Mouse (Mus musculus) heart, embryonic 11.5 days (tissue): ENCODE results near the gene Cd4. TPM values are rescaled to one million over a fixed set of nuclear protein-coding genes. Genes with fewer than 3 reads are reported as not detected.
A peak's percentile ranks its signal among the peaks of the same experiment; 100 is the strongest.

Experiments
- ATAC-seq: fragments of 200-750 bp; cut with Nextera tagmentation; replicated peaks from 2 replicates; pipeline ENCODE4 v1.8.0; 2017; ENCODE audit warnings: moderate library complexity; ENCODE audit not compliant: insufficient number of reproducible peaks, low FRiP score, low TSS enrichment
- H3K27ac ChIP-seq: fragments of 300-500 bp; sonication (generic); 2 replicates; pipeline ENCODE4 v1.5.1; 2014; ENCODE audit warnings: mild to moderate bottlenecking, low read depth, low read length
- H3K27me3 ChIP-seq: fragments of 300-500 bp; sonication (generic); 2 replicates; pipeline ENCODE4 v1.6.1; 2014; ENCODE audit warnings: mild to moderate bottlenecking, low read length, mixed read lengths; ENCODE audit not compliant: control insufficient read depth, insufficient read depth
- H3K36me3 ChIP-seq: fragments of 300-500 bp; sonication (generic); 2 replicates; pipeline ENCODE4 v1.6.1; 2014; ENCODE audit warnings: mild to moderate bottlenecking, low read length, moderate library complexity, mixed read lengths; ENCODE audit not compliant: control insufficient read depth, insufficient read depth
- H3K4me1 ChIP-seq: fragments of 300-500 bp; sonication (generic); 2 replicates; pipeline ENCODE4 v1.6.1; 2014; ENCODE audit warnings: low read length; ENCODE audit not compliant: control insufficient read depth, insufficient read depth
- H3K4me2 ChIP-seq: fragments of 300-500 bp; sonication (generic); 2 replicates; pipeline ENCODE4 v1.6.1; 2014; ENCODE audit warnings: mild to moderate bottlenecking, moderate library complexity
- H3K4me3 ChIP-seq: fragments of 300-500 bp; sonication (generic); 2 replicates; pipeline ENCODE4 v1.5.1; 2014; ENCODE audit warnings: low read depth, low read length
- H3K9ac ChIP-seq: fragments of 300-500 bp; sonication (generic); 2 replicates; pipeline ENCODE4 v1.6.1; 2014; ENCODE audit warnings: mild to moderate bottlenecking, low read depth, low read length, moderate library complexity
- H3K9me3 ChIP-seq: fragments of 300-500 bp; sonication (generic); replicated peaks from 2 replicates; pipeline ENCODE4 v1.6.1; 2016; ENCODE audit warnings: low read length; ENCODE audit not compliant: control insufficient read depth
- WGBS: fragments of 180-500 bp; shearing (Covaris S2); extraction: QIAGEN DNeasy Blood & Tissue Kit; methylation state at CpG from one replicate; pipeline ENCODE4 v1.1.7; 2014; ENCODE audit not compliant: insufficient replicate concordance; 5-methylcytosine and 5-hydroxymethylcytosine counted together
- polyA plus RNA-seq: library from polyadenylated mRNA; unstranded; fragments of >200 nt; fragmentation: Nextera tagmentation; extraction: Ambion mirVana; gene quantifications from 2 replicates; pipeline ENCODE4 v1.2.1, GENCODE M21; 2014

The Cd4 gene
- polyA plus RNA-seq, 1 experiment from 2014 or later: not detected

DNA sequence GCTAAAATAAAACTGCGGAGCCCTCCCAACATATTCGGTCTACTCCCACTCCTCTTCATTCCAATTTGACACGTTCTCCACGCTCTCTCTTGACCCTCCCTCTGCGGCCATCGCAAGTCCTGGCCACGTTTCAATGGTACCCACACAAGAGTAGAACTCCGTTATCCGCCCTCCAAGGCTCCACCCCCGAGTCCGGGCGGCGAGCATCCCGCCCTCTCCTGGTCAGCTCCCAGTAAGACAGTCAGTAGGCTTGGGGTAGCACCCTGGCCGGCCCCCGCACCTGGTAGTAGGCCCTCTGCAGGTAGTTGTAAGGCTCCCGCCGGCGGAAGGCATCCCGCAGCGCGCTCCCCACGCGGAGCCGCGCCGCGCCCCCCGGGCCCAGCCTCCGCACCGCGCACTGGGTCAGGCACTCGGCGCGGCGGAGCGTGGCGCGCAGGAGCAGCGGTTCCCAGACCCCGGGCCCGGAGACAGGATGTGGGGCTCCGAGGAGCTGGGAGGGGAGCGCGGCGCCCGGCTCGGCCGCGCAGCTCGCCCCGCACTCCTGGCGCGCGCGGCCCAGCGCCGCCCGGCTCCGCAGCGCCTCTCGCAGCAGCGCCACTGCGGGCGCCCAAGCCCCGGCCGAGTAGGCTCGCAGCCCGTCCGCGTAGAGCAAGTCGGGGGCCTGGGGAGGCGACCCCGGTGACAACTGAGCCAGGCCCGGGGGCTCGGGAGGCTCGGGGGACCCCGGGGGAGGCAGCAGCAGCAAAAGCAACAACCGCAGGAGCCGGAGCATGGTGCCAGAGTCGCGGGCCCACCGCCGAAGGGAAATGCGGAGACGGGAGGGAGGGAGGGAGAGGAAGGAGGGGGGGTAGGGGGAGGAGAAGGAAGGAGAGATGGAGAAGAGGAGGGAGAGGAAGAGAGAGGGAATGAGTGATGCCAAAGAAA is 30.8 kb downstream of the Cd4 start, which contains the start of gene P3h3:
Gene P3h3 (minus strand): TSS at position 837 of the 924 bp plus-strand sequence.
- Histone ChIP-seq H3K27me3 (peaks cover 27% of the 10 kb centered on the region), H3K36me3 (no peaks in the 10 kb centered on the region), H3K4me2 (peak within 1 kb of the TSS; percentile 92), H3K4me1 (peaks cover 18% of the 10 kb centered on the region), H3K9me3 (no peaks in the 10 kb centered on the region), H3K9ac (peak within 1 kb of the TSS; percentile 94), H3K27ac (peak within 1 kb of the TSS; percentile 85), H3K4me3 (peak within 1 kb of the TSS; percentile 77)
- peak; percentile 76 for ATAC-seq
- under 1% methylated on average over 69 of the region's 86 CpGs for WGBS

GRCm38 (mm10) chr6:124856321-124856720 is 31.7 kb downstream of the Cd4 start:
- Histone ChIP-seq H3K9me3 (no peaks in the 10 kb centered on the region), H3K36me3 (no peaks in the 10 kb centered on the region), H3K27me3 (peaks cover 26% of the 10 kb centered on the region), H3K4me3 (peak overlapping the region; percentile 77), H3K4me2 (peak overlapping the region; percentile 92), H3K4me1 (peaks cover 18% of the 10 kb centered on the region), H3K9ac (peak overlapping the region; percentile 94), H3K27ac (peak overlapping the region; percentile 85; the same call in 1 of the 2 replicates)
- ATAC-seq: no peak; the same call in 1 of the 2 replicates
- 6% methylated on average over 14 of the region's 14 CpGs for WGBS

DNA sequence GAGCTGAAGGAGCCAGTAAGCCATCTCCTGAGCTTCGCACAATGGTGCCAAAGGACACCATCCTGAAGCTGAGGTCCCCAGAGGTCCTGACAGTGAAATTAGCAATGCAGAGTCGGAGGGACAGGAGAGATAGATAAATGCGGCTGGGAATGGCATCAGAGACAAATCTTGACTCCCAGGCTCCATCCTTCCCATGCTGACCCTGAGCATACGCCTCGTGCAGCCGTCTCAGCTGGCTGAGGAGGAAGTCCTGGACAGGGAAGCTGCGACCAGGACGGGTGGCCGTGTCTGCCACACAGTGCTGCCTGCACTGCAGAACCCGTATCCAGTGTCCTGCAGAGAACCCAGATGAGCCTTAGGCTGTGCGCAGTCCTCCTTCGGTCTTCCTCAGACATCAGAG is 33.4 kb downstream of the Cd4 start:
- Histone ChIP-seq H3K9me3 (no peaks in the 10 kb centered on the region), H3K4me1 (peaks cover 10% of the 10 kb centered on the region), H3K4me2 (no peak overlapping the region), H3K27ac (no peak overlapping the region), H3K9ac (no peak overlapping the region), H3K27me3 (peaks cover 19% of the 10 kb centered on the region), H3K4me3 (no peak overlapping the region), H3K36me3 (no peaks in the 10 kb centered on the region)
- 53% methylated on average over 12 of the region's 12 CpGs for WGBS
- ATAC-seq: no peak

- no peak overlapping the region for H3K4me3 ChIP-seq
- H3K27ac ChIP-seq: no peak overlapping the region
- no peaks in the 10 kb centered on the region for H3K36me3 ChIP-seq
- 39% methylated on average over 8 of the region's 8 CpGs for WGBS
- no peak overlapping the region for H3K9ac ChIP-seq
- ATAC-seq: no peak
- H3K4me2 ChIP-seq: no peak overlapping the region
- H3K4me1 ChIP-seq: no peaks in the 10 kb centered on the region
- no peaks in the 10 kb centered on the region for H3K9me3 ChIP-seq
- no peaks in the 10 kb centered on the region for H3K27me3 ChIP-seq
Observed at GRCm38 (mm10) chr6:124850535-124850934, 37.5 kb downstream of the Cd4 start.

DNA sequence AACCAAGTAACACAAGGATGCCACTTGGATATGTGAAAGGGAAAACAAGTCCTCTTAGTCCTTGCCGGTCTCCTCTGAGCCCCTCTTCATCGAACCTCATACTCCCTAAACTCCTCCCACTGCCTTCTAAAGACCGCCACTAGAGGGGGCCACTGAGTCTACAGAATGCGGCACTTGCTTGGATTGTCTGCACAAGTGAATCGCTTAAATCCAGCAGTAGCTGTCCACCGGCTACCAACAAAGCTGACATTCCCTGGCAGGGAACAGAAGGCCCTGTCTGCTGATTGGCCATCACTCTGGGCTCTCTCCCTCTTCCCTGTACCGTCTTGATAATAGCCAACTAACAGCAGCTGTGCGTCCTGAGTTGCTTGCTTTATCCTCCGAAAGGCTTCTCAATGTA is 40.7 kb downstream of the Cd4 start:
- H3K27ac ChIP-seq: no peak overlapping the region
- H3K4me3 ChIP-seq: no peak overlapping the region
- H3K27me3 ChIP-seq: no peaks in the 10 kb centered on the region
- H3K4me1 ChIP-seq: no peaks in the 10 kb centered on the region
- H3K4me2 ChIP-seq: no peak overlapping the region
- H3K9ac ChIP-seq: no peak overlapping the region
- H3K36me3 ChIP-seq: no peaks in the 10 kb centered on the region
- 0 out of 2 replicates have a peak, but pooled peaks have one; percentile 43 for ATAC-seq
- no peaks in the 10 kb centered on the region for H3K9me3 ChIP-seq
- WGBS: 13% methylated on average over 9 of the region's 9 CpGs

- H3K4me1 ChIP-seq: peaks cover 21% of the 10 kb centered on the region
- no peaks in the 10 kb centered on the region for H3K9me3 ChIP-seq
- H3K36me3 ChIP-seq: no peaks in the 10 kb centered on the region
- no peak within 1 kb of the TSS; the same call in 1 of the 2 replicates for H3K4me3 ChIP-seq
- peak within 1 kb of the TSS; percentile 52; the same call in 1 of the 2 replicates for H3K9ac ChIP-seq
- H3K4me2 ChIP-seq: peak within 1 kb of the TSS; percentile 54
- H3K27ac ChIP-seq: peak within 1 kb of the TSS; percentile 54; the same call in 1 of the 2 replicates
- WGBS: 19% methylated on average over 15 of the region's 15 CpGs
- no peaks in the 10 kb centered on the region for H3K27me3 ChIP-seq
- ATAC-seq: no peak
Observed at GRCm38 (mm10) chr6:124840241-124841167, 47.5 kb downstream of the Cd4 start, which contains the start of gene Gnb3. Gnb3 (minus strand) TSS chr6:124840275.

DNA sequence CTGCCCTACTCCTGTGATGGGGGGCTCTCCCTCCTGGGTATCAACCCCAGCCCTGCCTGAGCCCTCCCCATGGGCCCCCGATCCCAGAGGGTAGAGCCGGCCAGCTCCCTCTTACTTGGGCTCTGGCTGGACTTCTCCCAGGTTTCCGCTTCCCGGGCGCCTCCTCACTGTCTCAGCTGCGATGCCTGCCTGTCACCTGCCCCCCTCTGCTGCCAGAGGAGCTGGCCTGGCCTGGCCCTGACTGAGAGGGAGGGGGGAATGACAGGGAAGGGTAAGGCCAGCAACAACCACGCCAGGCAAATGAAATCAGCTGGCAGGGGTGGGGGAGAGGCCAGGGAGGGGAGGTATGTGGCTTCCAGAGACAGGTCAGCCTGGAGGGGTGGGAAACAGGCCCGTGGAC is 48.2 kb downstream of the Cd4 start:
- ATAC-seq: no peak
- 8% methylated on average over 8 of the region's 8 CpGs for WGBS
- Histone ChIP-seq H3K9me3 (no peaks in the 10 kb centered on the region), H3K36me3 (no peaks in the 10 kb centered on the region), H3K4me3 (no peak overlapping the region; the same call in 1 of the 2 replicates), H3K27me3 (no peaks in the 10 kb centered on the region), H3K4me1 (peaks cover 21% of the 10 kb centered on the region), H3K4me2 (peak overlapping the region; percentile 54), H3K27ac (peak overlapping the region; percentile 54; the same call in 1 of the 2 replicates), H3K9ac (peak overlapping the region; percentile 52; the same call in 1 of the 2 replicates)

DNA sequence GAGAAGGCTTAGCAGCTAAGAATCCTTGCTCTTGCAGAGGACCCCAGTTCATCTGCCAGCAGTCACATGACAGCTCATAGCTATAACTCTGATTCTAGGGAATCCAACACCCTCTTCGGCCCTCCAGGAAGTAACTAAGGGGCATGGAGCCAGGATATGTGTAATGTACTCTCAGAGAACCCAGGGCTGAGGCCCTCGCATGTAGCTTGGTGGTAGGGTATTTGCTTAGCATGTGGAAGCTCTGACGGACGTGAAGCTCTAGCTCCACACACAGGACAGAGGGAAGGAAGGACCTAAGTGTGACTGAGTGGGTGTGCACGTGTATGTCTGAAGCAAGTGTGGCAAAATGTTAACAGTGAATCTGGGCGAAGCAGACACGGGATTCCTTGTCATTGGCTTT is 51.6 kb downstream of the Cd4 start:
- ATAC-seq: no peak

More for the DNA sequence above, 51.6 kb downstream of the Cd4 start:
- Histone ChIP-seq H3K9me3 (no peaks in the 10 kb centered on the region), H3K4me2 (no peak overlapping the region), H3K9ac (no peak overlapping the region), H3K27ac (no peak overlapping the region), H3K4me3 (no peak overlapping the region), H3K4me1 (peaks cover 26% of the 10 kb centered on the region), H3K27me3 (no peaks in the 10 kb centered on the region), H3K36me3 (peaks cover 6% of the 10 kb centered on the region; the same call in 1 of the 2 replicates)
- WGBS: 75% methylated on average over 7 of the region's 7 CpGs
